Mouse (Mus musculus) megakaryocyte, adult 5-6 weeks (primary cell): ENCODE data around the gene Spop. TPM values are rescaled to one million over a fixed set of nuclear protein-coding genes. Genes with fewer than 3 reads are reported as not detected.

ENCODE experiments used
- ATAC-seq: 2 replicates; pipeline ENCODE4 v1.8.0; 2016; ENCODE audit warnings: mild to moderate bottlenecking, inconsistent platforms; ENCODE audit not compliant: poor library complexity, severe bottlenecking
- total RNA-seq, 2 experiments: library from RNA; stranded (forward) in 1 of 2; stranded (reverse) in 1 of 2; fragments of 153-499, 151-499 nt in 1 of 2; fragments of 221-1000, 200-1000 nt in 1 of 2; gene quantifications; 2 replicates each; pipeline versions ENCODE4 v1.2.3 to v1.2.4; 2015 to 2017

Gene Spop
- 102 and 112 TPM in 2 replicates for total RNA-seq (2015)
- 76.1 and 83.3 TPM in 2 replicates for total RNA-seq (2017)

GRCm38 (mm10) chr11:95413641-95414535 lies at the start of gene Spop:
TSS of gene Spop (plus strand) at chr11:95414080.
- peak; percentile 83 for ATAC-seq

GRCm38 (mm10) chr11:95364388-95364787 lies 49.5 kb upstream of the Spop start:
- ATAC-seq = no peak

GRCm38 (mm10) chr11:95365596-95365995 lies 48.3 kb upstream of the Spop start:
- no peak for ATAC-seq

GRCm38 (mm10) chr11:95366280-95366897 lies 47.5 kb upstream of the Spop start:
- ATAC-seq = peak; percentile 14

- peak; percentile 63 for ATAC-seq
Measured at GRCm38 (mm10) chr11:95367011-95367735, 46.7 kb upstream of the Spop start.

DNA sequence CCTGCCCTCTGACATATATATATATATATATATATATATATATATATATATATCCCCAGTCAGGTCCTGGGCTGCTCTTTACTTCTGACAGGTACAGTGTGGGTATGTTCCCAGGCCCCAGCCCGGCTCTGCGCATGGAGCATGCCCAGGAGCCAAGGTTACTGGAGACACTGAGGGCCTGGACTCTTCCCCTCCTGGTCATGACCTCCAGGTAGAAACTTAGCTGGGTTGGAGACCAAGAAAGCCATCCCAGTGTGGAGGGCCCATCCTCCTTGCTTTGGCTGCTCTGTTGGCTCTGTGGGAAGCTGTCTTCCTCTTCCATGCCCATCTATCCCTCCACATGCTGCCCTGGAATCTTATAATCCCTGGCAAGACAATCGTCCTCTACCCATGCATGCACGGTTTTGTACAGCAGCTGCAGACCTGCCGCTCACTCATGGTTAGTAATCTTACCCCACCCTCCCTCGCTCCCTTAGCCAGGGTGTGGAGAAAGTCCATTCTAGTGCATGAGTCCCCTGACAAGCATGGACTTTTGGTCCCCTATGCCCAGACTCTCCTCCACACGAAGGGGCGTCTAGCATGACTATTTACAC lies 45.6 kb upstream of the Spop start:
- ATAC-seq = no peak

DNA sequence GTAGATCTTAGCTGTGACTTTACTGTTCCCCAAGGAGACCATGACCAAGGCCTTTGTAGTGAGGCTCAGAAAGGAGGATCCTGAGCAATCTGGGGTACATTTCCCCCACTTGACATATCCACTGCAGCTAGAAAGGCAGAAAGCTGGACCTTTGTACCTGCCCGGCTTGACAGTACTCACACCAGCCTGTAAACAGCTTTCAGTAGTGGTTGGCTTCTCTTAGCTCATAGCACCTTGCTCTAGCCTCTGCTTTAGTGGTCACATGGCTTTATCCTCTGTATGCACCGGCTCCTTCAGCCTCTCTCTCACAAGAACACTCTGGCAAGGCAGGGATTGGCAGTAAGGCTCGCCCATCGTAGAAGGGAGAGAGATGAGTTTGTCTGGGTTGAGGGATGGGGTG lies 45.0 kb upstream of the Spop start:
- no peak for ATAC-seq

GRCm38 (mm10) chr11:95369964-95370890 lies 43.7 kb upstream of the Spop start:
- peak; percentile 64 for ATAC-seq

DNA sequence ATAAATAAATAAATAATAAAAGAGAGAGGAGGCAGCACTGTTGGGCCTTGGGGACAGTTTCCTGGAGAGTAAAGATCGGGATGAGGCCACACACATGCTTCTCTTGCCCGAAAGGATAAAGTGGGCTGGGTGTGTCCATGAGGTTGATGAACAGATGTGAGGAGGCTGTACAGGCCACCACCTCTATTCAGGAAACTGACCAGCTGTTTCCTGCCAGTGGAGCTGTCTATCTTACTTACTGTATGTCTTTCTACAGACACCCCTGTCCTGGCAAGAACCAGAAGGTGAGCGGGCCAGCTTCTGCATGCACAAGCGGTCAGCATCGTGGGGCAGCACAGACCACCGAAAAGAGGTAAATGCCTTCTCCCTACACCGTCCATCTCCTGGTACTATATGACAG lies 42.7 kb upstream of the Spop start:
- no peak for ATAC-seq

DNA sequence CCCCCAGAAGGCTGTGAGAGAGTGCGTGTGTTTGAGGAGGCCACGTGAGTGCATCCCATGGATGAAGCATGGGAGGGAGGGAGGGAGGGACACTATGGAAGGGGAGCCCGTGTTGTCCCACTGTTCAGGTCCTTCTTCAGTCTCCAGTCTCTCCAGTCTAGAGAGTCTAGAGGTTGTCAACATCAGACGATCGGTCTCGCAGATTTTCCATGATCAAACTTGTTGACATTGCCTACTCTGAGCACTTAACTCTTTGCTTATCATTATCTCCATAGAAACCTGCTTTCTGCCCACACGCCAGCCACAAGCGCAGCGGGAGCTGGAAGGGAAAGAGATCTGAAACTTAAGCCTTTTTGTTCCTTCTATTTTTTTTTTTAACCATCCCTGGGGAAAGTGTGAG lies 35.0 kb upstream of the Spop start:
- ATAC-seq = no peak

GRCm38 (mm10) chr11:95379552-95379951 lies 34.3 kb upstream of the Spop start:
- no peak for ATAC-seq

GRCm38 (mm10) chr11:95380711-95381110 lies 33.2 kb upstream of the Spop start:
- no peak for ATAC-seq

- no peak for ATAC-seq
Measured at GRCm38 (mm10) chr11:95381146-95381545, 32.7 kb upstream of the Spop start.

- ATAC-seq = no peak
Measured at GRCm38 (mm10) chr11:95383331-95383986, 30.4 kb upstream of the Spop start.

GRCm38 (mm10) chr11:95384004-95384318 lies 29.9 kb upstream of the Spop start:
- ATAC-seq = no peak

DNA sequence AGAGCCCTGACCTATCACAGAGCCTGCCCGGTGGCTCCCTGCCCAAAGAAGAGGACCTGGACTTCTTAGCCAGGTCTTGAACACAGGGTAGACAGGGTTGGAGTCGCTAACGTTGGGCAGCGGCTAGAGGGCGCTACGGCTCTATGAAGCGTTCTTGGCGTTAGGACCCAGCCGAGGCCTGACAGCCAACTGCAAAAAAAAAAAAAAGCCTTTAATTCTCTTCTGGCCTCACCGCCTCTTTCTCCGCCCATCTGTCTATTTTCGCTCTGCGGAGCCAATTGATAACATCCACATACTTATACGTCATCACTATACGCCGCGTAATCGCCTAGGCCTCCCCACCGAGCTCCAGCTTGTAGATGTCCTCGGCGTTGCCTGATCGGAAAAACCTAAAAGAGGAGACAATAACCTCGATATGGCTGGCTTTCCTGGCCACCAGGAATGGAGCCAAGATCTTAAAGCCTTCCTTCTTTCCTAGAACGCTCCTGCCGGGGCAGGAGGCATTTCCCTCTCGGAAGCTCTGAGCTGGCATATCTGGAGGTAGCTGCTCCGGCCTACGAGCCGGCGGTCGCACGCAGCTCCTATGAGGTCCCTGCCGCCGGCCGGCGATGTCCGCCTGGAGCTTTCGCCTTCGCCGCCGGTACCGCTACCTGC lies 29.4 kb upstream of the Spop start, which contains the start of gene Slc35b1:
TSS of gene Slc35b1 (plus strand) at position 374 of the 654 bp plus-strand sequence.
- peak; percentile 96 for ATAC-seq

GRCm38 (mm10) chr11:95384973-95385320 lies 28.9 kb upstream of the Spop start:
- no peak for ATAC-seq

- ATAC-seq = no peak
Measured at GRCm38 (mm10) chr11:95387354-95387753, 26.5 kb upstream of the Spop start.

DNA sequence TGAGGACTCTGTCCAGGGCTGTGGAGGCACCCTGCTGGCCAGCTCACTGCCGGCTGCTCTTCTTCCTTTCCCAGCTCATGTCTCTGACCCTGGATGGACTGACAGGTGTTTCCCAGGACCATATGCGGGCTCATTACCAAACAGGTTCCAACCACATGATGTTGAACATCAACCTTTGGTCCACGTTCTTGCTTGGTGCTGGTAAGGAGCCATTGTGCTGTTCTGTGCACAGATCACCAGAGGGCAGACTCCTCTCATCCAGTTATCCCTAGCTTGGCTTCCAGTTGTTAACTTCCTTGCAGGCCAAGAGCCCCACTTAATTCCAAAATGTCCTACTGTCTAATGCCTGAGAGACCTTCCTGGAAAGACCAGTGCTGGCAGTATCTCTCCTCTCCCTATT lies 24.9 kb upstream of the Spop start:
- no peak for ATAC-seq
